Comparison of ENCODE assay signal across 27 mouse cellular contexts in genomic region chr10:12862047-12862446, GRCm38 (mm10).
"Had no signal": no experiment of that assay in that cellular context is flagged by ENCODE, and none has a peak within 500 bp of the region (broad histone marks: within the 10 kb centered on the region; RNA-seq: fewer than 3 reads in every experiment).

No protein-coding gene starts in this region.

- H3K4me3 ChIP-seq: gastrocnemius, adult 2 months; heart, adult 2 months; heart, embryonic 10.5 days; heart, embryonic 12.5 days; hindbrain, embryonic 10.5 days; hindbrain, embryonic 12.5 days; kidney, embryonic 15.5 days; limb, embryonic 13.5 days; limb, embryonic 15.5 days; liver, embryonic 12.5 days had no signal

- DNase-seq: gastrocnemius, adult 2 months; gastrocnemius, postnatal 10 days; gastrocnemius, postnatal 25 days; heart, adult 2 months; heart, postnatal 10 days; heart, postnatal 4 days; kidney, adult 11 months; kidney, adult 2 months; kidney, adult 9 months; kidney, postnatal 14 days; kidney, postnatal 36 days; layer of hippocampus, adult 9-11 months; layer of hippocampus, postnatal 36 days; left cerebral cortex, postnatal 4 days had no signal

- H3K27ac ChIP-seq: heart, adult 2 months; heart, embryonic 10.5 days; hindbrain, embryonic 10.5 days; hindbrain, embryonic 12.5 days; hindbrain, embryonic 14.5 days; kidney, embryonic 15.5 days; kidney, postnatal 0 days; limb, embryonic 13.5 days; limb, embryonic 15.5 days; liver, embryonic 12.5 days; liver, embryonic 14.5 days had no signal

- H3K27me3 ChIP-seq: heart, embryonic 12.5 days; hindbrain, embryonic 12.5 days; kidney, embryonic 15.5 days; limb, embryonic 13.5 days; limb, embryonic 15.5 days; liver, embryonic 12.5 days had no signal

- H3K9ac ChIP-seq: heart, embryonic 12.5 days; hindbrain, embryonic 12.5 days; hindbrain, embryonic 14.5 days; kidney, embryonic 15.5 days; limb, embryonic 13.5 days; limb, embryonic 15.5 days; liver, embryonic 12.5 days; liver, embryonic 14.5 days had no signal

- H3K4me2 ChIP-seq: heart, embryonic 12.5 days; hindbrain, embryonic 12.5 days; hindbrain, embryonic 14.5 days; kidney, embryonic 15.5 days; limb, embryonic 13.5 days; limb, embryonic 15.5 days; liver, embryonic 12.5 days had no signal

- H3K9me3 ChIP-seq: heart, embryonic 10.5 days; heart, embryonic 12.5 days; hindbrain, embryonic 10.5 days; hindbrain, embryonic 12.5 days; kidney, embryonic 15.5 days; limb, embryonic 13.5 days; limb, embryonic 15.5 days; liver, embryonic 12.5 days had no signal

- H3K36me3 ChIP-seq: hindbrain, embryonic 12.5 days; liver, embryonic 12.5 days had no signal

- ATAC-seq: hindbrain, embryonic 16.5 days; inflammation-experienced regulatory T-cells, adult 6 months; liver, embryonic 12.5 days had no signal
